Mouse (Mus musculus): ENCODE measurements at regions not wholly inside any gene's neighbourhood (a gene's known extent, or its start where the extent isn't known, plus 50 kb on each side); places are given as distances from the start of the nearest gene placed in this dataset.

- DNase-seq (ENCODE audit: extremely low read depth, low read depth, low spot score): no peak
These were observed 226.4 kb downstream of the Irs2 start for GRCm38 (mm10) chr8:10781860-10782259.

GRCm38 (mm10) chr8:10779636-10780035 is 228.6 kb downstream of the Irs2 start:
- DNase-seq (ENCODE audit: extremely low read depth, low read depth, low spot score): no peak

- DNase-seq (ENCODE audit: extremely low read depth, low read depth, low spot score): no peak
These were observed 232.9 kb downstream of the Irs2 start for GRCm38 (mm10) chr8:10775202-10776010.

GRCm38 (mm10) chr8:10774778-10775177 is 233.5 kb downstream of the Irs2 start:
- no peak for DNase-seq (ENCODE audit: extremely low read depth, low read depth, low spot score)

- DNase-seq (ENCODE audit: extremely low read depth, low read depth, low spot score): no peak
These were observed 240.1 kb downstream of the Irs2 start for GRCm38 (mm10) chr8:10768181-10768580.

- DNase-seq (ENCODE audit: extremely low read depth, low read depth, low spot score): no peak
These were observed 244.4 kb downstream of the Irs2 start for GRCm38 (mm10) chr8:10763907-10764306.

- DNase-seq (ENCODE audit: extremely low read depth, low read depth, low spot score): no peak
These were observed 246.5 kb downstream of the Irs2 start for GRCm38 (mm10) chr8:10761694-10762305.

- no peak for DNase-seq (ENCODE audit: extremely low read depth, low read depth, low spot score)
These were observed 247.2 kb downstream of the Irs2 start for GRCm38 (mm10) chr8:10760851-10761693.

- no peak for DNase-seq (ENCODE audit: extremely low read depth, low read depth, low spot score)
These were observed 248.0 kb downstream of the Irs2 start for GRCm38 (mm10) chr8:10760231-10760630.

- DNase-seq (ENCODE audit: extremely low read depth, low read depth, low spot score): no peak
These were observed 250.1 kb downstream of the Irs2 start for GRCm38 (mm10) chr8:10758151-10758550.

GRCm38 (mm10) chr8:10754986-10755308 is 253.3 kb downstream of the Irs2 start:
- DNase-seq (ENCODE audit: extremely low read depth, low read depth, low spot score): no peak

- no peak for DNase-seq (ENCODE audit: extremely low read depth, low read depth, low spot score)
These were observed 253.8 kb downstream of the Irs2 start for GRCm38 (mm10) chr8:10754232-10754985.

GRCm38 (mm10) chr8:10753056-10753455 is 255.2 kb downstream of the Irs2 start:
- no peak for DNase-seq (ENCODE audit: extremely low read depth, low read depth, low spot score)

GRCm38 (mm10) chr8:10747150-10747549 is 261.1 kb downstream of the Irs2 start:
- no peak for DNase-seq (ENCODE audit: extremely low read depth, low read depth, low spot score)

- no peak for DNase-seq (ENCODE audit: extremely low read depth, low read depth, low spot score)
These were observed 265.0 kb downstream of the Irs2 start for GRCm38 (mm10) chr8:10743241-10743640.

- no peak for DNase-seq (ENCODE audit: extremely low read depth, low read depth, low spot score)
These were observed 267.4 kb downstream of the Irs2 start for GRCm38 (mm10) chr8:10740837-10741236.

- no peak for DNase-seq (ENCODE audit: extremely low read depth, low read depth, low spot score)
These were observed 269.7 kb downstream of the Irs2 start for GRCm38 (mm10) chr8:10738486-10739081.

GRCm38 (mm10) chr8:10734746-10735145 is 273.5 kb downstream of the Irs2 start:
- DNase-seq (ENCODE audit: extremely low read depth, low read depth, low spot score): no peak

GRCm38 (mm10) chr8:10723332-10723731 is 284.9 kb downstream of the Irs2 start:
- no peak for DNase-seq (ENCODE audit: extremely low read depth, low read depth, low spot score)

GRCm38 (mm10) chr8:10722742-10723141 is 285.5 kb downstream of the Irs2 start:
- DNase-seq (ENCODE audit: extremely low read depth, low read depth, low spot score): no peak

GRCm38 (mm10) chr8:10722342-10722741 is 285.9 kb downstream of the Irs2 start:
- DNase-seq (ENCODE audit: extremely low read depth, low read depth, low spot score): no peak

Measured in fat pad, adult 2 months (tissue).